Mouse (Mus musculus) cerebral cortex, adult 2 months (tissue): Measurements from ENCODE around the gene Skap1.

Experiments
- WGBS: fragments of 180-500 bp; shearing (Covaris S2); methylation state at CpG from one replicate; pipeline ENCODE4 v1.1.7; 2018; 5-methylcytosine and 5-hydroxymethylcytosine counted together

The Skap1 gene

DNA sequence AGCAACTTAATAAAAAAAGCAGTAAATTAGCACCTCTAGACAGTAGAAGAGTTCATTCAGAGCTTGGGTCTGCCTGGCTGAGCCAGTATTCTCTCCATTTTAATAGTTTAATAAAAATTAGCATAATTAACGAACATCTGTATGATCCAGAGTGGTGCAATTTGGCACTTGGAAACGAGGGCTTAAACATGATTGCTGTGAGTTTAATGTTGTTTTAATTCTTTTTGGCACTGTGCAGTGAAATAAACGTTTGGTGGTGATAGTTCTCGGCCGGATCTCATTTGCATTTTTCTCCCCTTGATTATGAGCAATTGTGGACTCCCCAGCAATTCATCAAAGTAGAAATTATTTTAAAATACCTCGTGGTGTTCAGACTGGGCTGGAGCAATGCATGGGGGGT, 282.3 kb downstream of the Skap1 start:
- WGBS = 53% methylated on average over 6 of the region's 6 CpGs

DNA sequence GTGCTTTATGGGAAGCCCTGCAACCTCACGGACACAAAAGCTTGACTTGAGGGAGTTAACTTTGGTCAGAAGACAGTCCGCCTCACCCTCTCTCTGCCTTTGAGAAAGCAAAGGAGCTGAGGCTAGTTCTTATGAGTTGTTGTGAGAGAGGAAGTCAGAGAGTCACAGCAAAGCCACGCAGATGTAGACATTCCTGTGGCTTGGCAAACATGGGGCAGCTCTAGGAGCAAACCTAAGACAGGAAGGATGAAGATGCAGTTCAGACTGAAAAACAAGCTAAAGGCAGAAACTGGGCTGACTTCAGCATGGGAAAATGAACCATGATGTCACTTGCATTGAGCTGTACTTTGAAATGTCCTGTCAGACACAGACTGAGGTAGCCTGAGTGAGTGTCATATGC, 283.2 kb downstream of the Skap1 start:
- WGBS = 66% methylated on average over 3 of the region's 3 CpGs

DNA sequence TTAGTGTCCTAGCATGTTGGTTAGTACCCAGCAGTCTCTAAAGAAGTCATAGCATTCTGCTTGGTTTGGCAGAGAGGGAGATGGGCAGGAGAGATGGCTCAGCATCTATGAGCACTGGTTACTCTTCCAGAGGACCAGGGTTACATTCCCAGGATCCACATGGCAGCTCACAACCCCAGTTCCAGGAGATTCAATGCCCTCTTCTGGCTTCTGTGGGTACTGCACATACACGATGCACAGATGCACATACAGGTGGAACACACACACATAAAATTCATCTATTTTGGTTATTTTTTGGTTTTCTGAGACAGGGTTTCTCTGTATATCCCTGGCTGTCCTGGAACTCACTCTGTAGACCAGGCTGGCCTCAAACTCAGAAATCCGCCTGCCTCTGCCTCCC, 290.9 kb downstream of the Skap1 start:
- WGBS = 98% methylated on average over 2 of the region's 2 CpGs

DNA sequence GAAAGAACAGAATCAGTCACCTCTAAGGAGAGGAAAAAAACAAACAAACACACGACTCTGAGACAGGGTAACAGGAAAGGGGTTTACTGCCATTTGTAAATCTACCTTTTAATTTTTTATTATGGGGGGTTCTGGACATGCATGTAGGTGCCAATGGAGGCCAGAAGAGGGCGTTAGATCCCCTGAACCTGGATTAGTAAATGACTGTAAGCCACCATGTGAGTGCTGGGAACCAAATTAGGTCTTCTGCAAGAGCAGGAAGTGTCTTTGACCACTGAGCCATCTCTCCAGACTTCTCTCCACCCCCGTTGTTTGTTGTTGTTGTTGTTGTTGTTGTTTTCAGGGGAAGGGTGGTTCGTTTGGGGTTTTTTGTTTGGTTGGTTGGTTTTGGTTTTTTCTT, 293.0 kb downstream of the Skap1 start:
- 66% methylated on average over 4 of the region's 4 CpGs for WGBS

DNA sequence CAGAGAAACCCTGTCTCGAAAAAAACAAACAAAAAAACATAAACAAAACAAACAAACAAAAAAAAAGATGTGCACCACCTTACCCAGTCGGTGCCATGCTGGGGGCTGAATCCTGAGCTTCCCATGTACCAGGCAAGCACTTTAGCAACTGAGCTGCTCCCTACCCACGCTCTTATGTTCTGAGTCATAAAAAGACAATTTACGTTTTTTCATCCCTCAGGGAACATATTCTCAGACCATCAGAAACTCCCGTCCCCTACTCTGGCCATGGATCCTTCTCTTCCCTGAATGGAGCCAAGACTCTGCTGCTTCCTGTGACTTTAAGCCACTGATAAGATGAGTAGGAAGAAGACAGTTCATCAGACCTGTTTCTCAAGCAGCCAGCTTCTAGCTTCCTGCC, 294.0 kb downstream of the Skap1 start:
- 44% methylated on average over 5 of the region's 5 CpGs for WGBS

DNA sequence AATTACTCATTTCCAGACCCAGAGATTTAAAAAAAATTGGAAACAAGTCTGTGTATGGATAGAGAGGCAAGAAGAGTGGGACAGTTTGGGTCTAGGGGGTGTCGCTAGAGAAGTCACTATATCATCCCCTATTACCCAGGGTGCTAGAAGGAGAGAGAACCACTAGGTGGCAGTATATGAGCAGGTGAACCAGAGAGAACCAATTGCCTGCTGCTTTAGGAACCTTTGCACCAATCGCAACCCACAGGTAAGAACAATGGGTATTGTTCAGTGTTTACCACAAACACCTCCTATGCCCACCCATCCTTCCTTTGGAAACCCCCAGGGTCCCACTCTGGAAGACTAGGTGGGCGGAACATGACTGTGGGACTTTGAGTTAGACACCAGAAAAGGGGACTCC, 295.6 kb downstream of the Skap1 start:
- WGBS = 37% methylated on average over 3 of the region's 3 CpGs

DNA sequence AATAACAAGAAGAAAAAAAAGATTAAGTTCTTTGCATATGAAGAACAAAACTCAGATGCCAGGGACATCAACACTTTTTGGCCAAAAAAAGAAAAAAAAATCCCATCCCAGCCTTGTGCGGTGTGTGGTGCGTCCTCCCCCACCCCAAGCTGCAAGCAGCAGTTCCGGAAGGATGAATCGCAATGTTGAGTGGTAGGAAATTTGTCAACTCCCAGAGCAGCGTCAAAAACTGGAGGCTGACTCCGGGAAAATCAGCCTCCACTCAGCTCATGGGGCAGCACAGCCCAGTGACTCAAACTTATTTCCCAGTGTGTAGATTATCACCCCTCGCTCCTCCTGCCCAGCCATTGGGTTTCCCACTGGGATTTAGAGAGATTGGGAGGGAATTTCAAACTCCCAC, 297.6 kb downstream of the Skap1 start:
- 44% methylated on average over 7 of the region's 7 CpGs for WGBS

DNA sequence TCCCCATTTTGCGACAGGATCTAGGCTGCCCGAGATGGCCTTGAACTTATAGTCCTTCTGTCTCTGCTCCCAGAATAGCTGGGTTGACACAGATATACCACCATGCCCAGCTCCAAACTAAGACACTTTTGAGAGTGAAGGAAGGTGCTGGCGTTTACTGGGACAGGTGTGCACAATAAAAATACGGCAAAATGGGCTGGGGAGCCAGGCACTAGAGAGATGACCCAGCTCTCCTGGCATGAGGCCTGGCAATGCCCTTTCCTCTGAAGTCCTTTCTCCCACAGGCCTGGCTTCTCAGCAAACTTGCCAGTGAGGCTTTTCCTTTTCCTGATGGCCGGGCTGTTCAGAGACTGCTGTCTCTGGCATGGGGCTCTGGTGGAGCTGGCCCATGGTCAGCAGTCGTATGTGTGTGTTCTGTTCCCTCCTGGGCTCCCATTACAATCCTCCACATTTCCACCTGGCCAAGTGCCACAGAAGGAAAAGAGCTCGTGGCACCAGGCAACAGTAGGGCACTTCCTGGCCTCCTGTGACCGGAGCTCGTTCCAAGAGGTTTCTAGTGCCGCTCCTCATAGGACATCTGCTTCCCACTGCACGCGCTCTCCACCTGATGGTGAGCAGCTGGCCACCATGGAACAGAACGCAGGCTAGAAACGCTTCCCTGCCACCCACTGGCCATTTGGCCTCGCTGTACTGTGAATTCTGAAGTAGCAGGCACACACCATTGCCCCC, 298.5 kb downstream of the Skap1 start:
- 40% methylated on average over 15 of the region's 15 CpGs for WGBS

DNA sequence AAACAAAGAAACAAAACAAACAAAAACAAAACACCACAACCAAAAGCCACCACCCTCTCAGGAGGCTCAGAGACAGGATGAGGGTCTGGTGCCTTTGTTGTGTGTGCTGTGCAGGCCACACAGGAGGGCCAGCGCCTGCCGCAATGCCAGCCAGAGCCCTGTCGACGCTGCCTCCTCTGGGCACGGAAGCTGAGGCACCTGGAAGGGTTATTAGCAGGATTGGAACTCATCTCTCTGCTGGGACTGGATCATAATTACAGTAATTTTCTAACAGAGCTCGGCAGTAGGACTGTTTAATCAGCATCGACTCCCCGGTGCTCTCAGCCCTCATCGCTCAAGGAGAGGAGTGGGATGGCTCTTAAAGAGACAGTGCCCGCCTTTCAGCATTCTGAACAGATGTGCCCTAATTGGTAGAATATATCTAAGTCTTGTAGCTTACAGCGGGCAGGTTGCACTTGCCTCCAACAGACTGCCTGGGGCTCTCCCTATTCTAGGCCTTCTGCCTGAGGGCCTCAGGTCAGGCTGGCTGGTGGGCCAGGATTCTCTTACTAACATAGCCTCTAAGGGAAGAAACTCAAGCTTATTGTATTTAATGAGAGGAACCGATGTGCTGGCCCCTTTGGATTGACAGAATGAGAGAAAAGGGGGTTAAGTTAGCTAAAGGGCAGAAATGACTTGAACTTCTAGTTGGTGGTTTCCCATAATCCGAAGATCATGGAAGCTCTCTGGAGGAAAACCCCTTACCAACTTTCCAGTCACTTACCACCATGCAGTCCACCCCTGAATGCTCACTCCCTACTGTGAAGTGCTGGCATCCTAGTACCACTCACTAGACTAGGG, 300.3 kb downstream of the Skap1 start:
- 62% methylated on average over 13 of the region's 13 CpGs for WGBS

DNA sequence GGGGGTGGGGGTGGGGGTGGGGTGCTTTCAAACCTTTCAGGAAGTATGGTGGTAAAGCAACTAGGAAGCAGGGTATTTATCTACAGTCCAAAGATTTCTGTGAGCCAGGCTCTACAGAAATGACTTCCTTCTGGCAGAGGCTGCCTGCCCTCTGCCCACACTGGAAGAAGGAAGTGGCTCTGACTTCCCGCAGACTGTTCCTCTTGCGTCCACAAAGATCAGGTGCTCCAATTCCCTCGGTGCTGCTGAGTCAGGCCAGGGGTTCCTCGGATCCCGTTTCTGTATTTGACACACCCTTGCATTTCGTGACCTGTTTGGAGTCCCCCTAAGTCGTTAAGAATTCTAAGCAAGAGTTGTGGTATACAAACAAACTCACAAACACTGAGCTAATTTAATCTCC, 301.3 kb downstream of the Skap1 start:
- 65% methylated on average over 7 of the region's 7 CpGs for WGBS

DNA sequence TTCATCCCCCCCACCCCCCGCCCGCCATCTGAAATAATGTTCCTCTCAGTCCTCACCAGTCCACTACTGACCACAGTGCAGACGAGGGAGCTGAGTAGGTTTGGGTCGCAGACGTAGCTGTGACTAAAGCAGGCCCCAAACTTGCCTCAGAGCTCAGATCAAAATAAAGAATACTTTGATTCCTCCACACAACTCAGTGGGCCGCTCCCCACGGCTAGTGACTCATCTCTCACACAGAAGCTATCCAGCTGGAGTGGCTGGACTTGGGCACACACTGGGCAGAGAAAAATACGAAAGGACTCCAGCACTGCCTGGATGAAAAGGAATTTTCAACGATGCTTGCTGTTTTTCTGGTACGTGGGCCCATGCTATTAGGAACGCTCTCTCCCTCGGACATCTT, 302.2 kb downstream of the Skap1 start:
- 55% methylated on average over 12 of the region's 12 CpGs for WGBS

DNA sequence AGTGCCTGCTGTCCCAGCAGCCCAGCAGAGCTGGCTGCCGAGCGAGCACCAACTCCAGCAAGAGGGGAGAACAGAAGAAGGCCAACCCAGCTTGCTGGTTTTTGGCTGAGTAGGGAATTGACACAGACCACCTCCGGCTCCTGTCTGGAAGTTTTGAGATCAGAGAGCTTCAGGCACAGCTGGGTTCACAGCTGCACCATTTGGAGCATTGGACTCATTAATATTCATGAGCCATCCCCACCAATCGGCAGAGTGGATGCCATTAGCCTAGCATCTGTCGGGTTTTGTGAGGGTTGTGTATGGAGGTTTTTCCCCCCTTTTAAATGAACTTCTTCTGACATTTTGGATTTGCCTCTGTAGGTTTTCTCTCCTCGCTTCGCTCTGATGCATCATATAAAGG, 302.7 kb downstream of the Skap1 start:
- WGBS = 33% methylated on average over 7 of the region's 7 CpGs

DNA sequence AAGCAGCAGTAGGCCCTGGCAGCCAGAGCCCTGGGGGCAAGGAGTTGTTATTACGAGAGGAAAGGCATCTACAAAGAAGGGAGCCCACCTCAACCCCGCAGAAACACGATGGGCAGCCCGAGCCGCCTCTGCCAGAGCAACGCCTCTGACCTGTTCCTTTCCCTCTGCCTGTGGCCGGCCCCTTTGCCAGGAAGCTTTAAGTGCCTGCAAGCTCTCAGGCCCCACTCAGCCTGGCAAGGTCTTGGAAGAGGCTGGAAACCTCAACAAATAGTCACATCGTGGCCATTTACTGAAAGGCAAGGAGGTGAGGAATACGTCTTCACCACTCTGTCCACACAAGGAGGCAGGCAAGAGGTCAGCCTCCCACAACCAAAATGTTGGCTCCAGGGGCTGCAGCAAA, 303.8 kb downstream of the Skap1 start:
- WGBS = 73% methylated on average over 9 of the region's 9 CpGs

DNA sequence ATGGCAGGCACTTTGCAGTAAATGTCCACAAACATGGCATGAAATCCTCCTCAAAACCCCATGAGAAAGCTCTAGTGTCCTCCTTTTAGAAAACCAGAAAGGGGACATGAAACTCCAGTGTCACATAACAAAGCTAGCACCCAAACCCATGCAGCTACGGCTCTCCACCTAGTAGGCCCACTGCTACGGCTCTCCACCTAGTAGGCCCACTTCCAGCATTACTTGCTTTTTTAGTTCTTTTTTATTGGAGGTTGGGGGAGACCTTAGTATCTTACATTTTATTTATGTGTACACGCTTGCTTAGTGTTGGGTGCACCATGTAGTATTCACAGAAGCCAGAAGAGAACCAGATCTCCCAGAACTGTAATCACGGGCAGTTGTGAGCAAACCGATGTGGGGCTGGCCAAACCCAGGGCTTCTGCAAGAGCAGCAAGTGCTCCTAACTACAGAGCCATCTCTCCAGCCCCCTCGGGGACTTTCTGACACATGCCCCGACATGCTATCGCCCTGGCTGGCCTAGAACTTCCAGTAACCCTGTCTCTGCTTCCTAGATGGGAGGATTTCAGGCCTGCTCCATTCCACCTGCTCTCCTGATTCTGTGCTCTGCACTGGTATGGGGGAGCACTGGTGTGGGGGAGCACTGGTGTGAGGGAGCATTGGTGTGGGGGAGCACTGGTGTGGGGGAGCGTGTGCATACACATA, 307.0 kb downstream of the Skap1 start:
- WGBS = 96% methylated on average over 9 of the region's 9 CpGs

DNA sequence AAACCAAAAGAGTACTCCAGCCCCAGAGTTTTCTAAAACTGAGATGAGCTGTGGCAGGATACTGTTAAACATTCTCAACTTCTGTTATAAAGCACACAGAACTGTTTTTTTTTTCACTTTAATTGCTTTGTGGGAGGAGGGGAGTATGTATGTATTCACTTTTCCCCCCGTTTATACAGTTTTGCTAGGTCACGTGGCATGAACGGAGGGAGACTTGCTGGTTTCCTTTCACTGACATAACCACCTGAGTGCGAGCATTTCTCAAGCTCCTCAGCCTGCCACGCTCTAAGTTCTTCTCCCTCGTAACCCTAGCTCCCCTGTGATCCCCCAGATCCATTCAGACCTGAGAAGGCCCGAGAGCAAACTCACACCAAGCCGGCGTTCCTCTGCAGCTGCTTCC, 308.0 kb downstream of the Skap1 start:
- WGBS = 90% methylated on average over 9 of the region's 9 CpGs

DNA sequence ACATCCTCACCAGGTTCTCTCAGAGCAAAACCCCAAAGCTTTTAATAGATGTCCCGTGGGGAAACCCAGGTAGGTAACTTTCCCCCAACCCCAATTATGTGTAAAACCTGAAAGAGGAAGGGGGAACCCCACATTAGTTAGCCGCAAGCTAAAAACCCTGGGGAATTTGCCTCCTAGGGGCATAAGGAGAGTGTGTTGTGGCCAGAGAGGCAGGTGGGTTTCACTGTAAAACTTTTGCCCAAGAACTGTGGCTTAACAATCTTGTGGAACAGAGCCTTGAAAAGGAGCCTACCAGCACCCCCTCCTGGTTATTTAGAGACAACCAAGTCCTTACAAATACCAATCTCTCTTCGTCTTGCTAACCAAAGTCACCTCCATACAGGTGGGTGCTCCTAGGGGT, 310.1 kb downstream of the Skap1 start:
- 68% methylated on average over 3 of the region's 3 CpGs for WGBS

DNA sequence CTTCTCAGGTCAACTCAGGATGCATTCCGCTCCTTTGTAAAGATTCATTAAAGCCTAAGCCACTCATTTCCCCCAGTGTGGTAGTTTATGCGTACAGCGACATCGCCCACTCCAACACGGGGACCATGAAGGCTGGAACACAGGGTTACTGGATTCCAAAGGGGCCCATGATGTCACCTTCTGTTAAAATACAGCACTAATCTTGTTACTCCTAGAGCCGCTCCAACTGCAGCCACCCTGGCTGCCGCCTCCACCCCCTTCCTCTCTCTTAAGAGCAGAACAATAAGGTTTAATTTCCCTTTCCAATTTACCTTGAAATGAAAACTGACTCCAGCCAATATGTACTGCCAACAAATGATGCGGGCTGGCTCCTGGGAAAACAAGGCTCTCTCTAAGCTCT, 310.7 kb downstream of the Skap1 start:
- WGBS = 68% methylated on average over 8 of the region's 8 CpGs

DNA sequence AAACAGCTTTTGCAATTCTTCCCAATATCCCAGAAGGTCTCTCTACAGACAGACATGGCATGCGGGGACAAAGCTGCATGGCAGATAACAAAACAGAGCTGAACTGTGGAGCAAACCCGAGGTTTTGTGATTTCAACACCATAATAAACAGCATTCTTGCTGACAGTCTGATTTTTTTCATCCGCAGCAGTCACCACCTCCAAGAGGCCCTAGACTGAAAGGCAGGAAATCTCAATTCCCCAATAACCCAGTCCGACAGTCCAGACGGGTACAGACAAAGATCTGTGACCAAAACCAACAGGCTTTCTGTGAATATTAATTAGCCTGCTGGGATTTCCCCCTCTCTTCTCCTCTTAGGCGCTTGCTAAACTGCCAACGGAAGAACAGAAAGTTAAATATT, 311.3 kb downstream of the Skap1 start:
- WGBS = 58% methylated on average over 7 of the region's 7 CpGs

DNA sequence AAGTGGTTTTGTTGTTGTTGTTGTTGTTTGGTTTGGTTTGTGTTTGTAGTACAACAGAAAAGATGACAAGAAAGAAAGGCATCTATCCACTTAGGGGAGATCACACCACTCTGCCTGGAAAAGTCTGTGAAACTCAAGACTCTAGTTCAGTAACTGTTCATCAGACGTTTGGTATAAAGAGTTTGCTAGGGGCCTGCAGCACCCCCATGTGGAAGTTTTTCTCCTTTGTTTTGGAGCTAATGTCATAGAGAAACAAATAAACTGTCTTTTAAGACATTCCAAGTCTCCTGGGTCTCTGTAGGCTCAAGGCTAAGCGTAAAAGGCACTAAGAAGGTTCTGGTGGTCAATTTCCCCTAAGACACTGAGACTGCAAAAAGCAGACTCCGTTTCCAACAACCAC, 311.7 kb downstream of the Skap1 start:
- WGBS = 45% methylated on average over 3 of the region's 3 CpGs

DNA sequence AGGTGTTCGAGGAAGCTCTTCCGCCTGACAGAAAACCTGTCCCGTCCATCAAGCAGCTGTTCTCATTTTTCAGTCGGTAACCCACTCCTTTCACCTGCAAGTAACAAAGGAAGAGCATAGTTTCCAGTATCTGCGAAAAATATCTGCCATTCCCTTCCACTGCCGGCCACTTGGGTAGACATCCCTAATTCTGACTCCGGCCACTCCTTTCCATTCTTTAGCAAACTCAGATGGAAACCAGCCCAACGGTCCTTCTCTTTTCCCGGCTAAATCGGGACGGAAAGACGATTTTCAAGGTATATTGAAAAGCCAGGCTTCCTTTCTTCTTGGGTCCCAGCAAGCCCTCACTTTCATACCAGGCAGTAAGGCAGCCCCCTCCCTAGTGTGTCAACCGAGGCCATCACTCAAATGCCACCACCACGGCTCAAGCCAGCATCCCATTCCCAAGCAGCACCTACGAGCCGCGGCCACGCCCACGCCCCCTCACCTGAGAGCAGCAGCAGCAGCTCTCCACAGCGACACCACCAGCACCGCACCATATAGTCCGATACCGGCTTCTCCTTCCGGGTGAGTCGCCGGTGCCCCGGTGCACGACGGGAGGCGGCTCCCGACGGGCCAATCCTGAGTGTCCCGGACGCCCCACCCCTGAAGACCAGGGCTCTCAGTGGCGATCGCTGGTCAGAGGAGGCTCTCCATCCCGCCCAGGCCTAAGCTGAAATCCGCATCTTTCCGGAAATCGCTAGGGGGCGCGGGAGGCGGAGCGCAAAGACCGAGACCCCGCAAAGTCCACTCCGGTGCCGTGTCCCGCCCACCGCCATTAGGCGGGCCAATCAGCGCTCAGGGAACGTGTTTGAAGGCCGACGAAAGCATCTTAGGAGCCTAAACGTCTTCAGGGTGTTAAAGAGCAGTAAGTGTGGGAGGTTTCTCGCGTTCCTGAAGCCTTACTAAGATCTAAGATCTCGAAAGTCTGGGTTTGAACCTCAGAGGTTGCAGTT, 312.9 kb downstream of the Skap1 start, which contains the start of gene Snx11:
TSS of gene Snx11 (minus strand) at position 592 of the 995 bp plus-strand sequence.
- WGBS = under 1% methylated on average over 59 of the region's 59 CpGs

DNA sequence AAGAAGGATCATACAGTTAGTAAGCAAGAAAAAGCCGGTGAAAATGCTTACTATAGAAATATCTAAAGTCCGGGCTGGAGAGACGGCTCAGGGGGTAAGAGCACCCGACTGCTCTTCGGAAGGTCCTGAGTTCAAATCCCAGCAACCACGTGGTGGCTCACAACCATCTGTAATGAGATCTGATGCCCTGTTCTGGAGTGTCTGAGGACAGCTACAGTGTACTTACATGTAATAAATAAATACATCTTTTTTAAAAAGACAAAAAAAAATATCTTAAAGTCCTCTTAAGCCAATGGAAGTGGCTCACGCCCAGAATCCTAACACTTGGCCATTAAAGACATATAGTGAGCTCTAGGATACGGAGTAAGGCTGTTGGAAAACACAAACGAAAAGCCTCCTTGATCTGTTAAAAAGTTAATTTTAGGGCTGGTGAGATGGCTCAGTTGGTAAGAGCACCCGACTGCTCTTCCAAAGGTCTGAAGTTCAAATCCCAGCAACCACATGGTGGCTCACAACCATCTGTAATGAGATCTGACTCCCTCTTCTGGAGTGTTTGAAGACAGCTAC, 313.8 kb downstream of the Skap1 start:
- 63% methylated on average over 10 of the region's 10 CpGs for WGBS
